Mouse (Mus musculus) brain, embryonic 14.5 days (tissue): ENCODE measurements around the gene Pwp2. TPM values are rescaled to one million over a fixed set of nuclear protein-coding genes. Genes with fewer than 3 reads are reported as not detected.

ENCODE experiments used
- DNase-seq: peaks from one replicate; pipeline ENCODE4 v3.0.0-alpha.2; 2011; ENCODE audit warnings: low read depth
- CTCF ChIP-seq: fragments of 200-500 bp; IDR thresholded peaks from 2 replicates; pipeline ENCODE4 v1.5.1; 2012; ENCODE audit warnings: inconsistent platforms, mild to moderate bottlenecking, moderate library complexity, borderline replicate concordance; ENCODE audit not compliant: insufficient read depth, insufficient read length; ENCODE audit errors: extremely low read depth
- POLR2A ChIP-seq: fragments of 200-500 bp; IDR thresholded peaks from 2 replicates; pipeline ENCODE4 v1.6.1; 2012; ENCODE audit warnings: mild to moderate bottlenecking, inconsistent platforms, borderline replicate concordance; ENCODE audit not compliant: poor library complexity, insufficient read depth, insufficient read length, severe bottlenecking; ENCODE audit errors: extremely low read depth
- polyA plus RNA-seq: library from polyadenylated mRNA; depleted of rRNA; stranded (reverse); fragments of >200 nt; gene quantifications from 2 replicates; pipeline ENCODE4 v1.2.3, GENCODE M21; 2012

The Pwp2 gene
- polyA plus RNA-seq, 1 experiment = 19.6 TPM

DNA sequence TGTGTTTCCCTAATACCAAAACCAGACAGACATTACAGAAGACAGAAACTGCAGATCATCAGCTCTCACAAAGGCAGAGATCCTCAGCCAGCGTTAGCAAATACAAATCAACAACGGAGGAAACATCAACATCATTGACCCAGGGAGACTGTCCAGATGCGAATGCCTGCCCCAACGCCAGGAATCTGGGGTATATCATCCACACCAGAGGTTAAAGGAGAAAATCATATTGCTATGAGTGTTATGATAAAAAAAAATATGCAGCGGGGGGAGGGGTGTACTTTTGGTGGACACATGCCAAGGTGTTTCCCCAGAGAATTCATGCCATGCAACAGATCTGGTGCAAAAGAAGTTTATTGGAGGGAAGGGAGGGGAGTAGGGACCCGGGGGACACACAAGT, 28.0 kb downstream of the Pwp2 start:
- no peak for TF ChIP-seq CTCF
- TF ChIP-seq POLR2A = no peak
- DNase-seq = no peak

DNA sequence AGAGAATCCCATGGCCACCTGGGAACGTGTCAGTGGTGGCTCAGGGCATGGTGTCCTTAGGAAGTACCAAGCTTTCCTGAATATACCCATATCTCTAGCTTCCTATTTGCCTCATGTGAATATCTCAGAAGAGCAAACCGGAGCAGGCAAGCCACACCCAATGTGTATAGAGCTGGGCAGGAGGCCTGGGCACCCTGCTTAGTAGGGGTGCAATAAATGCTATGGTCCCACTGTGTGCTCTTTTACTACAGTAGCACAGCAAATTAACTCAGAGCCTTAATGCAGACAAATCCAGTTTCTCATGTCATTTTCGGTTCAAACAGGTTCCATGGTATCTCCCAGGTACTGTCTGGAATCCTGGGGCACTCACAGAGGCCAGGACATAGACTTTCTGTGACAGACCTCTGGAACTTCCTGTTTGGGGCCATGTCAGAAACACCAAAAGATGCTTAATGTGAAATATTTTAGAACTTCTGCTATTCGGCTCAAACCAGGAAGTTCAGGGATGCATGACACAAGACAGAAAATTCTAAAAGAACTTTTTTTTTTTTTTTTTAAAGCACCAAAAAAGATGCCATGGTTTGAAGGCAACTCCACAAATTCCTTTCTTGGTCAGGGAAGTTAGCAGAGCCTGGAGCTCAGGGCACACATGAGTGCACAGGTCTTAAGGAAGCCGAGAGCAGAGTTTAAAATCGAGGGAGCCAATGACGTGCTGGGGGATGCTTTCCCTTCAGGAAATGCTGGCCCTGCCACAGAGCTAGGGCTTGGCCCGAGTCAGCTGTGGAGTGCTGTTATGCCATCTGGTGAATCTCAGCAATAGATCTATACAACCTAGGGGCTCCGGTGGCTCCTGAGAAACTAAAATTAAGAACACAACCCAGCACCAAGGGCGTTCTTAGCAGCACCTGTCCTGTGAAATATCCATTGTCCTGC, 35.8 kb downstream of the Pwp2 start:
- TF ChIP-seq POLR2A (no peak), CTCF (no peak)
- no peak for DNase-seq

GRCm38 (mm10) chr10:78147908-78148441, 37.0 kb downstream of the Pwp2 start:
- no peak for TF ChIP-seq POLR2A
- TF ChIP-seq CTCF = no peak
- DNase-seq = no peak

DNA sequence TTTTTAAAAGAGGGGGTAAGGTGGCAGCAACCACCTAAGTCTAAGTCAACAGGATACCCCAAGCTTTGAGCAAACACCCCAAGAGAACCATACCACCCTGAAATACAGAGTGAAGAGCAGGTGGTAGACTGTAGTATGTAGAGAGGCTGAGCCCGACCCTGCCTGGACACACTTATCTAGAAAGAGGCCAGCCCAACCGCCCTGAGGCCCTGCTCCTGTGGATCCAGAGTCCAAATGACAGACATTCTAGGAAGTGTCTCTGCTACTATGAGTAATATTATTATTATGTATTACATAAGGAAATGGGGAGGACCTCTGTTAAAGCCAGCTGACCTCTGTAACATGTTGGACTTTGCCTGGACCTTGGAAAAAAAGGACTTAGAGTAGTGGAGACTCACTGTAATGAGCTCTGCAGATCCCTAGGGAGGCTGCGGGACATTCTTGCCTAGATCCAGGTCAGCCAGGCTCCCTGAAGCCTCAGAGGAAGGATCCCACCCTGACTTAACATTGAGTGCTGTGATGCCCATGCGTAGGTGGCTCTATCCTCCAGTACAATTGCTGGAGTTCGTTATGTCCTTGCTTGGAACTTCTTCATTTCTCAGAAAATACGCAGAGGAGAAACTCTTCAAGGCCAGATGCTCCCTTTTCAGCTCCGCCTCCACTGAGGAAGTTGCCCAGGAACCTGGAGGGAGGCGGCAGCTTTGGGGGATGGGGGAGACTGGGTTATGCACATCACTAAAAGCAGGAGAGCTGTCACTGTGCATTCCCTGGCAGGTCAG, 41.0 kb downstream of the Pwp2 start:
- TF ChIP-seq CTCF (no peak), POLR2A (no peak)
- DNase-seq = no peak

DNA sequence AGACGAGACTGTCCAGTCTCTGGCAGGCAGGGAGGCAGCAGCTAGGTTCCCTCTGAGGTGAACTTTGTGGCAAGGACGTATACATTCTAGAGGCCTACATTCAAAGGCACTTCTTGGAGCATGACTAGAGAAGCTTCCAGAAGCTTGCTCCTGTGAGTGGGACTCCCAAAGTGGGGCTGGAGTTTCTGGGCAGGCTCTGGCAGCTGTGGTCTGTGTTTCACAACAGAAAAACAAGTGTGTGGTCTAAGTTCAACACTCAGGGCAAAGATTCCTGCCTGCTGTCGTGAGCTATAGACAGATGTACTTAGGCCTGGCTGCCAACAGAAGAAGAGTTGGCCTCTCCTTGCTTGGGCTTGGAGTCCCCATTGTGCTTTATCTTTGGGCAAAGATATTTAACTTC, 44.1 kb downstream of the Pwp2 start:
- DNase-seq = no peak
- no peak for TF ChIP-seq POLR2A
- no peak for TF ChIP-seq CTCF

GRCm38 (mm10) chr10:78140251-78140600, 44.7 kb downstream of the Pwp2 start:
- TF ChIP-seq CTCF (no peak), POLR2A (no peak)
- no peak for DNase-seq

DNA sequence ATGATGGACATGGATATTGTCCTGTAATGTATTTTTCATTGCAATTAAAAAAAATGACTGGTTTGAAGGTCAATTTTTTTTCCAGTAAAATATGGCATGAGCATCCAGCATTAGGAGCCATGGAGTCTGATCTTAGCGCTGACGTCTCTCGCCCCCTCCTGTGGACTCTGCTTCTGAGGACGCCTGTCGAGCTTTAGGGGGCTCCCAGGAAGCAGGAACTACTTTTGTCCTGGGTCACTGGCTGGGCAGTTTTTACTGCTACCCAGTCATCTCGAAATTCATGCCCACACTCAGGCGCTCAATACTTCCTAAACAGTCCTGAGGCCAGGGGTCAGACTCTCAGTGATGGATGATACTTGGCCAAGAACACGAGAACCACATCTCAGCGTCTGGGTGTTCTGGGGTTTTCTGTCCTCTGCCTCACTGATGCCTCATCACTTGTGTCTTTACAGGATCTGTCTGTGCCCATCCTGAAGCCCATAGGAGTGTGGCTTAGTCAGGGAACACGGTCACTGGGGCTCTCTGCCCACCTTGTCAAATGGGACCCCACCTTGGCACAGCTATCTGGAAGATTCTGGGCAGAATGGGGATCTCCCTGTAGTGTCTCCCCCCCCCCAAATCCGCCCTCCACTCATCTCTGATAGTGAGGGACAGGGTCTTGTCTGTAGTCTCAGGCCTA, 45.2 kb downstream of the Pwp2 start:
- no peak for TF ChIP-seq CTCF
- no peak for TF ChIP-seq POLR2A
- DNase-seq = no peak

- peak; percentile 44 for DNase-seq
Observed at GRCm38 (mm10) chr10:78138812-78139523, 46.0 kb downstream of the Pwp2 start.

DNA sequence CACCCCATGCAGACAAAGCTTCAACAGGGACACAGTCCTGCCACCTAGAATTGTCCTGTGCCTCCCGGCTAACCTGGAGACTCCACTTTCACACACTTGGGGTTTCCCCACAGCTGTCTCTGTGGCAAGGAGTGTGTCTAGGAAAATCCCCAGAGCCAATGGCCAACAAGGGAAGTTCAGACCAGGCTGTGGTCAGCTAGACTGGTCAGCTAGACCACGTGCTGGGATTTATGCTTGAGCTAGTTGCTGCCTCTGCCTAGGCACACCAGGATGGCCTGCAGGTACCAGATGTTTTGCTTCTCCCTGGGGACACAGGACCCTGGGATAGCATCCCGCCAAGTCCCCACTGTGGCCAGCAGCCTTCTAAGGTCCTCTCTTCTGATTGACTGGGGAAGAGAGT, 47.8 kb downstream of the Pwp2 start:
- TF ChIP-seq CTCF = no peak
- no peak for TF ChIP-seq POLR2A
- no peak for DNase-seq

More at GRCm38 (mm10) chr10:78138812-78139523, 46.0 kb downstream of the Pwp2 start:
- no peak for TF ChIP-seq POLR2A
- no peak for TF ChIP-seq CTCF

DNA sequence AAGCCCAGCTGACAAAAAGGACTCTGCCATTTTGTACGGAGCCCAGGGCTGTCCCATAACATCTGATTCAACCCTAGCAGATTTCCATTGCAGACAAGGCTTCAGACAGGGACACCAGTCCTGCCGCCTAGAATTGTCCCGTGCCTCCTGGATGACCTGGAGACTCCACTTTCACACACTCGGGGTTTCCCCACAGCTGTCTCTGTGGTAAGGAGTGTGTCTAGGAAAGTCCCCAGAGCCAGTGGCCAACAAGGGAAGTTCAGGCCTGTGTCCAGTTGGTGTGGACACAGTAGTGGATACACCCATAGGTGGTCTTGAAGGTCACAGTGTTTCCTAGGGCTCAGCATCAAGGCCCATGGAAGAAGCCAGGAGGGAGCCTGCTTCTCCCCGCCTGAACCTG, 49.0 kb downstream of the Pwp2 start:
- TF ChIP-seq CTCF = no peak
- TF ChIP-seq POLR2A = no peak

More for the DNA sequence above, 49.0 kb downstream of the Pwp2 start:
- no peak for DNase-seq
